Mouse (Mus musculus): ENCODE results near the gene Cblb.

Gene Cblb

GRCm38 (mm10) chr16:52135689-52136390, 104.8 kb downstream of the Cblb start:
- no peak for DNase-seq

GRCm38 (mm10) chr16:52143101-52143500, 112.1 kb downstream of the Cblb start:
- DNase-seq = no peak

GRCm38 (mm10) chr16:52143818-52144217, 112.8 kb downstream of the Cblb start:
- DNase-seq = no peak

GRCm38 (mm10) chr16:52144792-52145191, 113.8 kb downstream of the Cblb start:
- DNase-seq = no peak

GRCm38 (mm10) chr16:52145552-52145951, 114.5 kb downstream of the Cblb start:
- no peak for DNase-seq

GRCm38 (mm10) chr16:52146976-52147696, 116.1 kb downstream of the Cblb start:
- no peak for DNase-seq

GRCm38 (mm10) chr16:52148041-52148440, 117.0 kb downstream of the Cblb start:
- no peak for DNase-seq

GRCm38 (mm10) chr16:52149135-52149769, 118.2 kb downstream of the Cblb start:
- no peak for DNase-seq

GRCm38 (mm10) chr16:52155030-52155696, 124.1 kb downstream of the Cblb start:
- no peak for DNase-seq

GRCm38 (mm10) chr16:52159958-52160504, 129.0 kb downstream of the Cblb start:
- DNase-seq = no peak

- DNase-seq = no peak
Observed at GRCm38 (mm10) chr16:52164246-52164645, 133.2 kb downstream of the Cblb start.

GRCm38 (mm10) chr16:52173253-52173652, 142.2 kb downstream of the Cblb start:
- no peak for DNase-seq

- no peak for DNase-seq
Observed at GRCm38 (mm10) chr16:52179839-52180238, 148.8 kb downstream of the Cblb start.

- no peak for DNase-seq
Observed at GRCm38 (mm10) chr16:52182057-52182456, 151.0 kb downstream of the Cblb start.

- DNase-seq = peak; percentile 54
Observed at GRCm38 (mm10) chr16:52184350-52184749, 153.3 kb downstream of the Cblb start.

GRCm38 (mm10) chr16:52186731-52187130, 155.7 kb downstream of the Cblb start:
- DNase-seq = no peak

GRCm38 (mm10) chr16:52189103-52189502, 158.1 kb downstream of the Cblb start:
- no peak for DNase-seq

GRCm38 (mm10) chr16:52190714-52191113, 159.7 kb downstream of the Cblb start:
- DNase-seq = no peak

- DNase-seq = no peak
Observed at GRCm38 (mm10) chr16:52194040-52194439, 163.0 kb downstream of the Cblb start.

GRCm38 (mm10) chr16:52194866-52195265, 163.8 kb downstream of the Cblb start:
- no peak for DNase-seq

- DNase-seq = no peak
Observed at GRCm38 (mm10) chr16:52200107-52200506, 169.1 kb downstream of the Cblb start.

- no peak for DNase-seq
Observed at GRCm38 (mm10) chr16:52210844-52211606, 180.0 kb downstream of the Cblb start.

All from right cerebral cortex, adult 18-20 months (tissue).